Mouse (Mus musculus): Measurements from ENCODE around the gene Tm4sf5.

DNA sequence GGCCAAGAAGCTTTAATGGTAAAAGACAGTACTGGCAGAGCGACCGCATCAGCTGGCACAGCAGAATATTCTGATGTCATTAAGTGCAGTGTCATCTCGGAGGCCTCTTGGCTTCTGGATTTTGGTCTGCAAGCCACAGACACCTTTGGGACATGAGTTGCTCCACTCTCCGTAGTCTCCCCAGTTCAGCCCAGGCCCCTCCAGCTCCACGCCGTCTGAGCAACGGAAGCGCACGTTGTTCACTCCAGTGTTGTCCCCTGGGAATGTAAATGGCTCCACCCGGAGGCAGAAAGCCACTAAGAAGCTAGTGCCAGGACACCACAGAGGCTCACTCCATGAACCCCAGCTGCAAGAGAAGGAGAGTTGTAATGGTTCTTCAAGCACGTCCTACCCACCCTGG is 8.5 kb downstream of the Tm4sf5 start:
- no peak for TF ChIP-seq POLR2A (IDR thresholded peaks at IDR 0.05; ENCODE audit: borderline replicate concordance, extremely low read depth, low read depth, low read length)
- TF ChIP-seq CTCF (IDR thresholded peaks at IDR 0.05; ENCODE audit: insufficient read depth, low read length): no peak
